Mouse (Mus musculus) forebrain, embryonic 10.5 days (tissue): ENCODE measurements at regions not wholly inside any gene's neighbourhood (a gene's known extent, or its start where the extent isn't known, plus 50 kb on each side); places are given as distances from the start of the nearest gene placed in this dataset.
"Not testable (repeated sequence)": the region's sequence is repeated elsewhere in the genome, so short reads cannot be mapped to it uniquely, and the experiment has no call there.

ENCODE experiments used
- DNase-seq: peaks from one replicate; pipeline ENCODE4 v3.0.0-alpha.2; 2017; ENCODE audit warnings: low spot score; ENCODE audit errors: extremely low spot score
- H3K27ac ChIP-seq: fragments of 300-500 bp; sonication (generic); 2 replicates; pipeline ENCODE4 v1.5.1; 2016; ENCODE audit warnings: mild to moderate bottlenecking
- H3K27me3 ChIP-seq: fragments of 300-500 bp; sonication (generic); 2 replicates; pipeline ENCODE4 v1.6.1; 2016; ENCODE audit warnings: mild to moderate bottlenecking; ENCODE audit not compliant: poor library complexity, severe bottlenecking
- H3K36me3 ChIP-seq: fragments of 300-500 bp; sonication (generic); replicated peaks from 2 replicates; pipeline ENCODE4 v1.6.1; 2016; ENCODE audit warnings: mild to moderate bottlenecking, moderate library complexity
- H3K4me1 ChIP-seq: fragments of 300-500 bp; sonication (generic); 2 replicates; pipeline ENCODE4 v1.6.1; 2016
- H3K4me3 ChIP-seq: fragments of 300-500 bp; sonication (generic); 2 replicates; pipeline ENCODE4 v1.5.1; 2016; ENCODE audit warnings: mild to moderate bottlenecking, moderate library complexity
- H3K9me3 ChIP-seq: fragments of 300-500 bp; sonication (generic); 2 replicates; pipeline ENCODE4 v1.6.1; 2016; ENCODE audit warnings: mild to moderate bottlenecking, moderate library complexity
- WGBS: fragments of 180-500 bp; shearing (Covaris S2); methylation state at CpG from one replicate; pipeline ENCODE4 v1.1.7; 2016; 5-methylcytosine and 5-hydroxymethylcytosine counted together

GRCm38 (mm10) chr7:129754737-129755136 is 163.1 kb downstream of the Wdr11 start:
- WGBS, result 80% methylated on average over 5 of the region's 5 CpGs
- no peak for DNase-seq

DNA sequence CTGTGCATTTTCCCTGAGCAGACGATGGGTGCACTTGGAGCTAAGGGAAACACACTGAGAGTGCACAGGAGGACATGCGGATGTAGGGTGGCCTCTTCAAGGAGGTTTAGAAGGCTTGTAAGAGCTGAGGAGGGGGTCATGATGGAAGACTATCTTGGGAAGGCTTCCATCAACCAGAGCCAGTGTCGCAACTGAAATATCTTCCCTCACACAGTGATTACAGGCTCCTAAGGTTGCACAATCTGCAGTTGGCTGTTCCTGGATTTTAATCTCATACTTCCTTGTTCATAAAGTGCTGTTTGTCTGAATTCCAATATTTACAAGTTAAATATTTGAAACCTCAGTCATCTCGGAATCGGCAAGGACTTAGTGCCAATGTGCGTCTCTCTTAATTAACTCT is 164.5 kb downstream of the Wdr11 start:
- Histone ChIP-seq H3K27me3 (no peaks in the 10 kb centered on the region), H3K4me3 (no peak overlapping the region), H3K27ac (no peak overlapping the region), H3K36me3 (no peaks in the 10 kb centered on the region), H3K4me1 (peaks cover 17% of the 10 kb centered on the region), H3K9me3 (no peaks in the 10 kb centered on the region)
- WGBS, result 93% methylated on average over 6 of the region's 6 CpGs
- DNase-seq, result no peak

More at GRCm38 (mm10) chr7:129754737-129755136, 163.1 kb downstream of the Wdr11 start:
- Histone ChIP-seq H3K9me3 (no peaks in the 10 kb centered on the region), H3K4me1 (peaks cover 7% of the 10 kb centered on the region), H3K36me3 (no peaks in the 10 kb centered on the region), H3K27me3 (no peaks in the 10 kb centered on the region), H3K27ac (no peak overlapping the region), H3K4me3 (no peak overlapping the region)

DNA sequence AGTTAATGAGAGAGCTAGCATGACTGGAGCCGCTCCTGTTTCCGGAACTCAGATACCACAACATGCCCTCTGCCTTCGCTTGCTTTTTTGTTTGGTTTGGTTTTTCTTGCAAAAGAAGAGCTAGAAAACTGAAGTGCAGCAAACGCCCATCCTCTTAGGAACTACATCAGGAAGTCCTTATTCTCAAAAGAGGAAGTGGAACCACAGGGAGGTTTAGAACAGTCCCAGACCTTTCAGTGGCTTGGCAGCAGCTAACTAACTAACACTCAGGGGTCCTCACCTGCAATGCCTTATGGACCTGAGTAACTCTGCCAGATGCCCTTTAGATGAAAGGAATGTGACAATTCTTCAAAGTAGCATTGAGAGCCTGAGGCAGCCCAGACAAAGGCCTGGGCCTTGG is 168.2 kb downstream of the Wdr11 start:
- Histone ChIP-seq H3K27ac (peak overlapping the region; percentile 67), H3K36me3 (no peaks in the 10 kb centered on the region), H3K27me3 (no peaks in the 10 kb centered on the region), H3K4me1 (peaks cover 25% of the 10 kb centered on the region), H3K4me3 (no peak overlapping the region), H3K9me3 (no peaks in the 10 kb centered on the region)
- DNase-seq, result no peak
- WGBS, result 76% methylated on average over 4 of the region's 4 CpGs

DNA sequence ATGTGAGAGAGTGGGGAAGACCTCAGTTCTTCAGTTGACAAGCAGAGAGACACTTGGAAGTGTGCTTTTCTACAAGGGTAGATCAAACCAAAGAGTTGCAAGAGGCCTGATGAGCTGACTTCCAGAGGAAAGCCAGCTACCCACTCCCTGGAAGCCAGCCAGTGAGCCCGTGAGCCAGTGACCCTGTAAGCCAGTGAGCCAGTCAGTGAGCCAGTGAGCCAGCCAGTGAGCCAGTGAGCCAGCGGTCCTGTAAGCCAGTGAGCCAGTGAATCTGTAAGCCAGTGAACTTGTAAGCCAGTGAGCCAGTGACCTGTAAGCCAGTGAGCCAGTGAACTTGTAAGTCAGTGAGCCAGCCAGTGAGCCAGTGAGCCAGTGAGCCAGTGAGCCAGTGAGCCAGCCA is 168.7 kb downstream of the Wdr11 start:
- 87% methylated on average over 2 of the region's 2 CpGs for WGBS
- Histone ChIP-seq H3K27me3 (no peaks in the 10 kb centered on the region), H3K9me3 (no peaks in the 10 kb centered on the region), H3K27ac (peak overlapping the region; percentile 67; the same call in 1 of the 2 replicates), H3K4me3 (no peak overlapping the region), H3K36me3 (no peaks in the 10 kb centered on the region), H3K4me1 (peaks cover 25% of the 10 kb centered on the region)
- DNase-seq, result no peak

- no peak for DNase-seq
- 62% methylated on average over 5 of the region's 5 CpGs for WGBS
- no peaks in the 10 kb centered on the region for H3K9me3 ChIP-seq
- no peaks in the 10 kb centered on the region for H3K27me3 ChIP-seq
- H3K27ac ChIP-seq, result no peak overlapping the region
- H3K4me1 ChIP-seq, result peaks cover 29% of the 10 kb centered on the region
- no peak overlapping the region for H3K4me3 ChIP-seq
- no peaks in the 10 kb centered on the region for H3K36me3 ChIP-seq
These were observed 172.1 kb downstream of the Wdr11 start for GRCm38 (mm10) chr7:129763754-129764153.

- no peaks in the 10 kb centered on the region for H3K27me3 ChIP-seq
- H3K36me3 ChIP-seq, result no peaks in the 10 kb centered on the region
- no peak for DNase-seq
- H3K4me3 ChIP-seq, result no peak overlapping the region
- H3K27ac ChIP-seq, result no peak overlapping the region
- WGBS, result 86% methylated on average over 5 of the region's 5 CpGs
- peaks cover 24% of the 10 kb centered on the region for H3K4me1 ChIP-seq
- no peaks in the 10 kb centered on the region for H3K9me3 ChIP-seq
These were observed 172.8 kb downstream of the Wdr11 start for GRCm38 (mm10) chr7:129764456-129764970.

DNA sequence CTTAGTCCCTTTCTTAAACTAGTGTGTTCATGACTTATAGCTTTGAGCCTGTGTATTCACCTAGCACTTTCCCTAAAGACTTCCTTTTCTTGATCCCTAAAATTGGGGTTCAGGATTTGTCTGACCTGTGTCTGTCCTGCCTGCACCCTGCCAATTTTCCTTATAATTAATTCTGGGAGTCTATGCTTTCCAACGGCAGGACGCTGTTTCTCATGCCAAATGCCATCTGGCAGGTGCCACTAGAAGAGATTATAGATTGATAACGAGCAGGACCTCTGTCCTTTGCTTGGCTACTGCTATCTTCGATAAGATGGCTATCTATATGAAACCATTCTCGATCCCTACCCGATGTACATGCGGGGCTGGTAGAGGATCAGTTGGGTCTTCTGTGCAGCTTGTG is 174.0 kb downstream of the Wdr11 start:
- 96% methylated on average over 7 of the region's 7 CpGs for WGBS

DNA sequence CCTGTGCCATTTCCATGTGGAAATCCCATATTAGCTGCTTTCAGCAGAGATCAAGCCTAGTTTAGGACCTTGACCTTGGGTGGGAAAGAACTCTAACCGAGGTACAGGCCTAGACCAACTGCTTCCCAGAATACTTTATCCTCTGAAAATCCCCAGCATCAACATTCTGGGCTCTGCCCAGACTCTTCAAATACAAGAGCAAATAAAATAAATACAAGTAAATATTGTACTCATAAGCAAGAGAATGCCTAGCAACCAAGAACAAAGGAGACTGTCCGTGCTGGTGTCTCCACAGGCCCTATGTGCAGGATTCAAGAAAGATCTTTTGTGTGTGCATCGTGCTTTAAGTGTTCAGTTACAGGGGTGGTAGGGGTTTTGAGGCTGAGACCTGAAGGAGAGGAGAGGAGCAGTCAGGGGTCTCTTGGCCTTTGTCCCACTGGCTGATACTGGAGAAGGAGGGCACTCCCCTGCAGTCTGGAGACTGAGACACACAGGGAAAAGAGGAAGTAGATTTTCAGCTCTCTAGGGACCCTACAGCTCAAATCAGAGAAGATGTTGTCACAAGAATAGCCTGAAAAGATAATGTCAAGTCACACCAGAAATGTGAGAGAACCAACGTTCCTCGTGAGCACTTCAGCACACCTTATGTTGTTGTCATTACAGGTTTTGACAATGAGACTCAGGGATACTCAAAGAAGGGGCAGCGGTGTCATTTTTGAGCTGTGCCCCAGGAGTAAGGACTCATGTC is 174.6 kb downstream of the Wdr11 start:
- no peaks in the 10 kb centered on the region for H3K9me3 ChIP-seq
- no peak overlapping the region for H3K4me3 ChIP-seq
- no peak for DNase-seq
- H3K27ac ChIP-seq, result no peak overlapping the region
- no peaks in the 10 kb centered on the region for H3K36me3 ChIP-seq
- H3K27me3 ChIP-seq, result peaks cover 8% of the 10 kb centered on the region
- H3K4me1 ChIP-seq, result peaks cover 12% of the 10 kb centered on the region
- 86% methylated on average over 6 of the region's 6 CpGs for WGBS

More for the DNA sequence above, 174.0 kb downstream of the Wdr11 start:
- Histone ChIP-seq H3K9me3 (no peaks in the 10 kb centered on the region), H3K27me3 (peaks cover 3% of the 10 kb centered on the region; the same call in 1 of the 2 replicates), H3K4me1 (peaks cover 12% of the 10 kb centered on the region), H3K36me3 (no peaks in the 10 kb centered on the region), H3K4me3 (no peak overlapping the region), H3K27ac (no peak overlapping the region)
- no peak for DNase-seq

GRCm38 (mm10) chr7:129769673-129770072 is 178.0 kb downstream of the Wdr11 start:
- peaks cover 42% of the 10 kb centered on the region for H3K27me3 ChIP-seq
- not testable (repeated sequence) for H3K9me3 ChIP-seq, H3K36me3 ChIP-seq, DNase-seq, H3K4me3 ChIP-seq, H3K27ac ChIP-seq
- H3K4me1 ChIP-seq, result peaks cover 26% of the 10 kb centered on the region
- WGBS, result 87% methylated on average over 1 of the region's 1 CpGs

- DNase-seq, result no peak
- H3K27ac ChIP-seq, result 0 out of 2 replicates have a peak overlapping the region, but pooled peaks have one; percentile 5
- 86% methylated on average over 2 of the region's 2 CpGs for WGBS
- H3K4me1 ChIP-seq, result peaks cover 39% of the 10 kb centered on the region
- no peak overlapping the region for H3K4me3 ChIP-seq
- no peaks in the 10 kb centered on the region for H3K36me3 ChIP-seq
- H3K27me3 ChIP-seq, result peaks cover 64% of the 10 kb centered on the region
- H3K9me3 ChIP-seq, result no peaks in the 10 kb centered on the region
These were observed 180.2 kb downstream of the Wdr11 start for GRCm38 (mm10) chr7:129771876-129772275.

DNA sequence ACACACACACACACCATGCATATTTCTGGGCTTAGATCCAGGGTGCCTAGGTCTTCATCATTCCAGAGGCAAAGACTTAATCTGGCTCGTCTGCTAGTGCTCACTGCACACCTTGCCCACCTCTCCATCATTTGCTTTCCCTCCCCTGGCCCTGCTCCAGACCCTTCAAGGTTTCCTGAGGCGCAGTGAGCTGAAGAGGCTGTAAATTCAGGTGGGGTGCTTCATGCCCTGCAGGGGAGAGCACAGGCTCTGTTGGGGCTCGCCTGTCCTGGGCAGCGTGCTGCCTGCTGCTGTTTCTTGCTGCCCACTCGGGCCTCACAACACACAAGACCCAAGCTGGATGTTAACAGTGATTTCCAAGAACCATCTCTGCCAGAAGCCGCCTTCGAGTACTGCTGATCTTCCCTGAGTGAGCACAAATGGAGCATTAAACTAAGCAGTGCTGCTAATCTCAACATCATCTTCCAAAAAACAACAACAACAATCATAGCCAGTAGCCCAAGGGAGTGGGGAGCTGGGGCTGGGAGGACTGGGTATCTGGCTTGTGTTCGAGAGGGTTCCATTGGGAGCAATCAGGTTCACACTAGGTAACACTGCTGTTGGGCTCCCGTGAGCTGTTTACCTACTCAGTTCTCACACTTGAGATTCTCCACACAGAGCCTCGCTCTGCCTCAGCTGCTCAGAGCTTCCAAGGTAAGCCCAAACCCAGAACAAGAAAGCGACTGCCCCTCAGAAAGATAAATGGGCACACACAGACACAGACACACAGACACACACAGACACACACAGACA is 181.1 kb downstream of the Wdr11 start:
- Histone ChIP-seq H3K27ac (peak overlapping the region; percentile 51; the same call in 1 of the 2 replicates), H3K36me3 (no peaks in the 10 kb centered on the region), H3K9me3 (no peaks in the 10 kb centered on the region), H3K4me1 (peaks cover 36% of the 10 kb centered on the region), H3K4me3 (no peak overlapping the region), H3K27me3 (peaks cover 72% of the 10 kb centered on the region)
- WGBS, result 80% methylated on average over 11 of the region's 11 CpGs
- no peak for DNase-seq

DNA sequence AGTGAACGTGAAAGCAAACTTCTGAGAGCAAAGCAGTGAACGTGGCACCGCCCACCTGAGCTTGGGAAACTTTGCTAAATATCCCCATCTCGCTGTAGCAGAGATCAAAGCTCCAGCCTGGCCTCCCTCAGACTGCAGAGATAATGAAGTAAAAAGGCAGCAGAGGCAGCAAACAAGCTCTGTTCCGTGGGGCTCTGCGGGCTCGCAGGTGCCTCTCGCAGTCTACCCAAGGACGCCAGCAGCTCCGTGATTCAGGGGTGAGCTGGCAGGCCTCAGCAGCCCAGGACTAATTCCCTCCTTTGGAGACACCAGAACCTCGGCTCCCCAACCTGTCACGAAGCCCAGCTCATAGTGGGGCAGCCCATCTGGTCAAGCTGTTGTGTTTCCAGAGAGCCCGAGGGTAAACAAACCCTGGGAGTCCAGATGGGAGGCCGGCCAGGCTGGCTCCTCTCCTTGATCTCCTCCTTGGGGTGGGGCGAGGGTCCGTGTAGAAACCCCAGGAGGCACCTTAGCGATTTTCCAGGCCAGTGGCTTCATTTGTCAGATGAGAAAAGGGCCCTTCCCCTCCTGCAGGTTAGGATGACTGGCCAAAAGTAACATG is 182.7 kb downstream of the Wdr11 start:
- WGBS, result 2% methylated on average over 17 of the region's 17 CpGs
- Histone ChIP-seq H3K4me1 (peaks cover 47% of the 10 kb centered on the region), H3K9me3 (no peaks in the 10 kb centered on the region), H3K4me3 (peak overlapping the region; percentile 36), H3K27ac (peak overlapping the region; percentile 76), H3K27me3 (peaks cover 86% of the 10 kb centered on the region), H3K36me3 (no peaks in the 10 kb centered on the region)
- DNase-seq, result peak; percentile 41
